Mouse (Mus musculus) lung, adult 2 months (tissue): ENCODE measurements around the gene Ccdc15. TPM values are rescaled to one million over a fixed set of nuclear protein-coding genes. Genes with fewer than 3 reads are reported as not detected.

Experiments used
- DNase-seq: peaks from one replicate; pipeline ENCODE4 v3.0.0; 2022
- H3K4me1 ChIP-seq: fragments of 200-500 bp; 2 replicates; pipeline ENCODE4 v1.6.1; 2011; ENCODE audit warnings: low read length; ENCODE audit not compliant: control insufficient read depth, insufficient read depth
- H3K4me3 ChIP-seq: fragments of 200-500 bp; replicated peaks from 2 replicates; pipeline ENCODE3; 2011; ENCODE audit warnings: low read depth, mild to moderate bottlenecking, control low read depth, low read length; ENCODE audit errors: extremely low read depth
- CTCF ChIP-seq: fragments of 200-500 bp; IDR thresholded peaks from 2 replicates; pipeline ENCODE4 v1.5.1; 2011; ENCODE audit warnings: mild to moderate bottlenecking, low read length, control low read depth; ENCODE audit not compliant: insufficient read depth
- POLR2A ChIP-seq: fragments of 200-500 bp; IDR thresholded peaks from 2 replicates; pipeline ENCODE4 v1.6.1; 2011; ENCODE audit warnings: low read depth, mild to moderate bottlenecking, control low read depth, low read length, borderline replicate concordance; ENCODE audit errors: extremely low read depth
- WGBS: fragments of 180-500 bp; shearing (Covaris S2); methylation state at CpG from one replicate; pipeline ENCODE4 v1.1.7; 2018; 5-methylcytosine and 5-hydroxymethylcytosine counted together
- polyA plus RNA-seq: library from polyadenylated mRNA; depleted of rRNA; stranded (reverse); fragments of >200 nt; gene quantifications from 2 replicates; pipeline ENCODE4 v1.2.3, GENCODE M21; 2012

The Ccdc15 gene
- polyA plus RNA-seq, 1 experiment = 1.7 TPM

GRCm38 (mm10) chr9:37368081-37368830 is 20.0 kb upstream of the Ccdc15 start:
- 38% methylated on average over 11 of the region's 11 CpGs for WGBS
- no peak for DNase-seq
- Histone ChIP-seq H3K4me3 (no peak overlapping the region), H3K4me1 (peaks cover 9% of the 10 kb centered on the region)
- no peak for TF ChIP-seq CTCF
- TF ChIP-seq POLR2A = no peak

GRCm38 (mm10) chr9:37367301-37368080 is 19.3 kb upstream of the Ccdc15 start, which contains the start of gene Hepacam:
Hepacam (plus strand) TSS chr9:37367351.
- no peak for DNase-seq
- no peak for TF ChIP-seq POLR2A
- no peak for TF ChIP-seq CTCF
- H3K4me1 ChIP-seq = peaks cover 9% of the 10 kb centered on the region

GRCm38 (mm10) chr9:37365706-37366105 is 17.5 kb upstream of the Ccdc15 start:
- 52% methylated on average over 5 of the region's 5 CpGs for WGBS

More at GRCm38 (mm10) chr9:37367301-37368080, 19.3 kb upstream of the Ccdc15 start, which contains the start of gene Hepacam:
- no peak within 1 kb of the TSS for H3K4me3 ChIP-seq
- 81% methylated on average over 17 of the region's 17 CpGs for WGBS

GRCm38 (mm10) chr9:37364392-37364791 is 16.2 kb upstream of the Ccdc15 start:
- TF ChIP-seq CTCF = no peak
- no peak for TF ChIP-seq POLR2A
- WGBS = 56% methylated on average over 3 of the region's 3 CpGs
- Histone ChIP-seq H3K4me1 (peaks cover 12% of the 10 kb centered on the region), H3K4me3 (no peak overlapping the region)
- no peak for DNase-seq

More at GRCm38 (mm10) chr9:37365706-37366105, 17.5 kb upstream of the Ccdc15 start:
- no peak for DNase-seq
- Histone ChIP-seq H3K4me1 (peaks cover 9% of the 10 kb centered on the region), H3K4me3 (no peak overlapping the region)
- TF ChIP-seq CTCF (no peak), POLR2A (no peak)

- WGBS = 66% methylated on average over 3 of the region's 3 CpGs
- H3K4me3 ChIP-seq = no peak overlapping the region
- DNase-seq = no peak
- TF ChIP-seq CTCF (no peak), POLR2A (no peak)
- H3K4me1 ChIP-seq = peaks cover 9% of the 10 kb centered on the region
Observed at GRCm38 (mm10) chr9:37363551-37363950, 15.3 kb upstream of the Ccdc15 start.

- 48% methylated on average over 1 of the region's 1 CpGs for WGBS
- TF ChIP-seq CTCF (no peak), POLR2A (no peak)
- H3K4me3 ChIP-seq = no peak overlapping the region
- no peak for DNase-seq
- peaks cover 9% of the 10 kb centered on the region for H3K4me1 ChIP-seq
Observed at GRCm38 (mm10) chr9:37362881-37363280, 14.6 kb upstream of the Ccdc15 start.

GRCm38 (mm10) chr9:37362084-37362483 is 13.9 kb upstream of the Ccdc15 start:
- H3K4me1 ChIP-seq = peaks cover 9% of the 10 kb centered on the region
- no peak for DNase-seq
- no peak for TF ChIP-seq CTCF
- no peak for TF ChIP-seq POLR2A
- no peak overlapping the region for H3K4me3 ChIP-seq

GRCm38 (mm10) chr9:37359331-37360220 is 11.3 kb upstream of the Ccdc15 start:
- DNase-seq = peak; percentile 51
- Histone ChIP-seq H3K4me3 (no peak overlapping the region), H3K4me1 (peaks cover 7% of the 10 kb centered on the region)
- no peak for TF ChIP-seq POLR2A
- no peak for TF ChIP-seq CTCF
- WGBS = 51% methylated on average over 6 of the region's 6 CpGs

GRCm38 (mm10) chr9:37358713-37359330 is 10.6 kb upstream of the Ccdc15 start:
- TF ChIP-seq CTCF (no peak), POLR2A (no peak)
- H3K4me1 ChIP-seq = peaks cover 7% of the 10 kb centered on the region
- WGBS = 63% methylated on average over 7 of the region's 7 CpGs
- DNase-seq = no peak
- H3K4me3 ChIP-seq = no peak overlapping the region
